In genomic region chr9:22327099-22327474, GRCm38 (mm10) we compare ENCODE assay signal across 8 mouse cellular contexts. TPM values are rescaled to one million over a fixed set of nuclear protein-coding genes. Genes with fewer than 3 reads are reported as not detected.
A peak's percentile ranks its signal among the peaks of the same experiment; 100 is the strongest.
DNase-seq lines count a peak whose midpoint lies in the region; ATAC-seq and TF ChIP-seq lines count a peak whose summit lies in the region.

No protein-coding gene starts in this region.

- ATAC-seq in G1E (ENCODE audit: extremely low read depth, insufficient number of reproducible peaks, low FRiP score, poor library complexity, severe bottlenecking), result no peak
- no peak for ATAC-seq in forebrain, embryonic 15.5 days (replicated peaks)
- peak; percentile 43 for ATAC-seq in lung, postnatal 0 days
- ATAC-seq in CD4-positive, CD25-positive, alpha-beta regulatory T cell, adult 4 months, result no peak

- H3K4me2 ChIP-seq in forebrain, embryonic 15.5 days (replicated peaks), result peak overlapping the region; percentile 95
- H3K4me2 ChIP-seq in lung, postnatal 0 days (replicated peaks; ENCODE audit: low read depth, low read length), result peak overlapping the region; percentile 90

- H3K9ac ChIP-seq in forebrain, embryonic 15.5 days (replicated peaks), result peak overlapping the region; percentile 53; the same call in 1 of the 2 replicates
- H3K9ac ChIP-seq in lung, postnatal 0 days (replicated peaks; ENCODE audit: low read depth), result peak overlapping the region; percentile 46; the same call in 1 of the 2 replicates

- 17% methylated on average over 9 of the region's 9 CpGs for WGBS in forebrain, embryonic 15.5 days
- 14% methylated on average over 9 of the region's 9 CpGs for WGBS in lung, postnatal 0 days

- no peak for TF ChIP-seq EP300 in lung, postnatal 0 days (IDR thresholded peaks at IDR 0.05)

- 0 out of 2 replicates have a peak, but pooled peaks cover 2% of the 10 kb centered on the region for H3K9me3 ChIP-seq in G1E (replicated peaks)
- no peaks in the 10 kb centered on the region for H3K9me3 ChIP-seq in forebrain, embryonic 15.5 days
- no peaks in the 10 kb centered on the region for H3K9me3 ChIP-seq in lung, postnatal 0 days (ENCODE audit: low read length)

- no peaks in the 10 kb centered on the region for H3K27me3 ChIP-seq in G1E (ENCODE audit: insufficient read depth, low read length)
- no peaks in the 10 kb centered on the region for H3K27me3 ChIP-seq in forebrain, embryonic 15.5 days
- H3K27me3 ChIP-seq in lung, postnatal 0 days (replicated peaks; ENCODE audit: insufficient read depth, low read length), result no peaks in the 10 kb centered on the region

- H3K4me3 ChIP-seq in G1E (ENCODE audit: low read depth, low read length), result peak overlapping the region; percentile 74
- peak overlapping the region; percentile 48 for H3K4me3 ChIP-seq in forebrain, embryonic 15.5 days
- H3K4me3 ChIP-seq in lung, postnatal 0 days (ENCODE audit: low read depth, low read length), result peak overlapping the region; percentile 53

- no peak overlapping the region for H3K27ac ChIP-seq in forebrain, embryonic 15.5 days (replicated peaks)
- peak overlapping the region; percentile 83 for H3K27ac ChIP-seq in lung, postnatal 0 days (ENCODE audit: low read length)

- peak; percentile 30 to 67 for DNase-seq in adrenal gland, postnatal 36 days
- DNase-seq in adrenal gland, postnatal 4 days (ENCODE audit: low spot score in 2 of 2), result no peak
- no peak for DNase-seq in G1E (ENCODE audit: low spot score)
- peak; percentile 88 to 91 for DNase-seq in kidney, adult 8-10 months
- DNase-seq in lung, postnatal 0 days (ENCODE audit: low spot score), result no peak
- DNase-seq in yolk sac, embryonic 10.5 days (ENCODE audit: low spot score), result peak; percentile 40

- TF ChIP-seq CTCF in G1E (IDR thresholded peaks at IDR 0.05; ENCODE audit: low read depth, low read length), result no peak
- no peak for TF ChIP-seq CTCF in lung, postnatal 0 days (IDR thresholded peaks at IDR 0.05)

- H3K36me3 ChIP-seq in G1E (replicated peaks), result peaks cover 24% of the 10 kb centered on the region
- no peaks in the 10 kb centered on the region for H3K36me3 ChIP-seq in forebrain, embryonic 15.5 days
- H3K36me3 ChIP-seq in lung, postnatal 0 days (ENCODE audit: insufficient read depth, low read length), result no peaks in the 10 kb centered on the region

- H3K4me1 ChIP-seq in G1E (ENCODE audit: insufficient read depth, low read depth, low read length), result peaks cover 55% of the 10 kb centered on the region
- H3K4me1 ChIP-seq in forebrain, embryonic 15.5 days, result peaks cover 12% of the 10 kb centered on the region
- H3K4me1 ChIP-seq in lung, postnatal 0 days (ENCODE audit: insufficient read depth, low read depth, low read length), result peaks cover 5% of the 10 kb centered on the region; the same call in 1 of the 2 replicates

RNA-seq across cellular contexts. Expression of gene Zfp810, which starts 19.6 kb away (rescaled TPM):
- 1 to 10 TPM; 5.3 to 8.3 TPM for total RNA-seq in adrenal gland, postnatal 36 days (2021)
- total RNA-seq in adrenal gland, postnatal 4 days (2021), result 10 to 100 TPM; 21.0 to 22.5 TPM
- total RNA-seq in G1E (2014; fragmentation: Nextera tagmentation) (17.6 and 18.4 TPM in 2 replicates), G1E (2017) (12.6 and 13.2 TPM in 2 replicates)
- 3.0 and 3.3 TPM in 2 replicates for polyA plus RNA-seq in G1E (2012)
- 36.2 and 36.8 TPM in 2 replicates for polyA plus RNA-seq in forebrain, embryonic 15.5 days (2015; fragmentation: Nextera tagmentation; extraction: Ambion mirVana)
- 13.6 and 15.3 TPM in 2 replicates for polyA plus RNA-seq in lung, postnatal 0 days (2015; fragmentation: Nextera tagmentation; extraction: Ambion mirVana)
- polyA plus RNA-seq in CD4-positive, CD25-positive, alpha-beta regulatory T cell, adult 4 months (2017; shearing (Covaris generic)), result 10 to 100 TPM in 1 of 2 experiments, 1 to 10 TPM in 1; 10.0 to 15.8 TPM

Comparison
In these comparisons a context has a peak if more than half of its experiments do, and no peak if none do; other contexts are left out.
1. DNase-seq: peak in adrenal gland, postnatal 36 days (2 of 2), kidney, adult 8-10 months (2 of 2) and yolk sac, embryonic 10.5 days (single experiment); none in adrenal gland, postnatal 4 days (0 of 2), G1E (single experiment) and lung, postnatal 0 days (single experiment).
2. Peak in every context shown above with its lines, with median percentiles within 50 percentile points of each other: H3K4me3 ChIP-seq.